Mouse (Mus musculus) lung, adult 10 weeks (tissue): ENCODE measurements around the gene Gm20075. TPM values are rescaled to one million over a fixed set of nuclear protein-coding genes. Genes with fewer than 3 reads are reported as not detected.

Experiments used
- polyA plus RNA-seq: library from polyadenylated mRNA; stranded (reverse); fragments of 350-450 nt; fragmentation: Illumina TruSeq; extraction: RNeasy Lipid Tissue Mini Kit (QIAGEN cat#74804); gene quantifications from one replicate; pipeline ENCODE4 v1.2.3, GENCODE M21; 2014; ENCODE audit warnings: low read depth, low replicate concordance; ENCODE audit not compliant: insufficient read depth

Gm20075 gene
- 2.3 TPM for polyA plus RNA-seq

DNA sequence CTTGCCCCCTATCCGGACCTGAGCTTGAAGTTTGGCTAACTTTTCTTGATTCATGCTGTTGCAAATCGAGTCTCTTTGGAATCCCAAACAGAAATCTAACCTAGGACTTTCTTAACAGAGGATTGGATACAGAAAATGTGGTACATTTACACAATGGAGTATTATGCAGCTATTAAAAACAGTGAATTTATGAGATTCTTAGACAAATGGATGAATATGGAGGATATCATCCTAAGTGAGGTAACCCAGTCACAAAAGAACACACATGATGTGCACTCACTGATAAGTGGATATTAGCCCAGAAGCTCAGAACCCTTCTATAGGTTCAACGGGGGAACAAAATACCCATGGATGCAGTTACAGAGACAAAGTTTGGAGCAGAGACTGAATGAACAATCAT is at the start of gene Gm20075:
TSS of gene Gm20075 (minus strand) at position 101 of the 400 bp plus-strand sequence.

DNA sequence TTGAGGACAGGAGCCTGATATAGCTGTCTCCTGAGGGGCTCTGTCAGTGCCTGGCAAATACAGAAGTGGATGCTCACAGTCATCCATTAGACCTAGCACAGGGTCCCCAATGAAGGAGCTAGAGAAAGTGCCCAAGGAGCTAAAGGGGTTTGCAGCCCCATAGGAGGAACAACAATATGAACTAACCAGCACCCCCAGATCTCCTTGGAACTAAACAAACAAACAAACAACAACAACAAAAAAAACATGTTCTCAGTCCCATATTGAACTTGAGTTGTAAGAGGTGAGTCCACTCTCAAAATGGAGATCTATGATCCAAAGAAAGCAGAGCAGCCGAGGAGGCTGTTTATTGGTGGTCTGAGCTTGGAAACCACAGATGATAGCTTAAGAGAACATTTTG is 578 bp upstream of the Gm20075 start, which contains the start of gene Gm17190:
TSS of gene Gm17190 (plus strand) at position 301 of the 400 bp plus-strand sequence.

Other genes starting within 250 kb of the Gm20075 start
- gene Iqgap2, start 189.5 kb downstream of the Gm20075 start, polyA plus RNA-seq = 2.3 TPM
- not detected for gene Gm17190, start 678 bp upstream of the Gm20075 start, polyA plus RNA-seq
- 0.18 TPM for gene Sv2c, start 51.2 kb upstream of the Gm20075 start, polyA plus RNA-seq